Mouse (Mus musculus) hindbrain, embryonic 14.5 days (tissue): ENCODE data around the gene Olfr1386. TPM values are rescaled to one million over a fixed set of nuclear protein-coding genes. Genes with fewer than 3 reads are reported as not detected.

Experiments
- ATAC-seq: fragments of 200-750 bp; cut with Nextera tagmentation; 2 replicates; pipeline ENCODE4 v1.8.0; 2017; ENCODE audit warnings: moderate number of reproducible peaks, mild to moderate bottlenecking, moderate TSS enrichment, moderate library complexity; ENCODE audit not compliant: low FRiP score
- DNase-seq: peaks from one replicate; pipeline ENCODE4 v3.0.0-alpha.2; 2015; ENCODE audit warnings: low spot score
- H3K27ac ChIP-seq: fragments of 300-500 bp; sonication (generic); 2 replicates; pipeline ENCODE4 v1.5.1; 2014; ENCODE audit warnings: mild to moderate bottlenecking, moderate library complexity
- H3K27me3 ChIP-seq: fragments of 300-500 bp; sonication (generic); 2 replicates; pipeline ENCODE4 v1.6.1; 2014; ENCODE audit warnings: mild to moderate bottlenecking, low read length, mixed read lengths; ENCODE audit not compliant: control insufficient read depth, insufficient read depth
- H3K36me3 ChIP-seq: fragments of 300-500 bp; sonication (generic); replicated peaks from 2 replicates; pipeline ENCODE4 v1.6.1; 2014; ENCODE audit not compliant: control insufficient read depth, insufficient read depth
- H3K4me1 ChIP-seq: fragments of 300-500 bp; sonication (generic); replicated peaks from 2 replicates; pipeline ENCODE4 v1.6.1; 2014; ENCODE audit warnings: antibody characterized with exemption, low read length, mixed read lengths; ENCODE audit not compliant: control insufficient read depth, insufficient read depth
- H3K4me2 ChIP-seq: fragments of 300-500 bp; sonication (generic); replicated peaks from 2 replicates; pipeline ENCODE4 v1.6.1; 2014; ENCODE audit warnings: mild to moderate bottlenecking, moderate library complexity
- H3K4me3 ChIP-seq: fragments of 300-500 bp; sonication (generic); replicated peaks from 2 replicates; pipeline ENCODE4 v1.5.1; 2014; ENCODE audit warnings: mild to moderate bottlenecking, low read length
- H3K9ac ChIP-seq: fragments of 300-500 bp; sonication (generic); 2 replicates; pipeline ENCODE4 v1.6.1; 2014
- H3K9me3 ChIP-seq: fragments of 300-500 bp; sonication (generic); 2 replicates; pipeline ENCODE4 v1.6.1; 2016; ENCODE audit warnings: low read length; ENCODE audit not compliant: control insufficient read depth
- polyA plus RNA-seq: library from polyadenylated mRNA; unstranded; fragments of >200 nt; fragmentation: Nextera tagmentation; extraction: Ambion mirVana; gene quantifications from 2 replicates; pipeline ENCODE4 v1.2.1, GENCODE M21; 2014

Olfr1386 gene
- polyA plus RNA-seq, 1 experiment from 2014 or later = not detected

DNA sequence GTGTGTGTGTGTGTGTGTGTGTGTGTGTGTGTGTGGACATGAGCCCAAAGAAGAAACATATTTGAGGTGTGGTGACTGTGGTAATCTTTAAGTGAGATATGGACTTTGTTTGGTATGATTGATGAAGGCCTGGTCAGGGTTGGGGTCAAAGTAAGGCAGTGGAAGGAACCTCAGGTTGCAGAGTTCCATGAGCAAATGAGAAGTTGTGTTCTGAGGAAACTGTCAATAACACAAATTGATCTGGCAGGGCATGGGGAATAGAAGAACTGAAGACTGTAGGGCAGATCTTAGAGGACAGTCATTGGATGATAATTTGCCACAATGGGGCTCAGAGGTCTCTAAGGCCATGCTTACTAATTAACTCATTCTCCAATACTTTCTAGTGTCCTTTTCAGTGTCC, 54.5 kb downstream of the Olfr1386 start, which contains the start of gene Olfr1383:
TSS of gene Olfr1383 (plus strand) at position 301 of the 400 bp plus-strand sequence.
- H3K4me1 ChIP-seq = no peaks in the 10 kb centered on the region
- DNase-seq (no peak), ATAC-seq (no peak)
- H3K9me3 ChIP-seq = no peaks in the 10 kb centered on the region
- H3K27me3 ChIP-seq = no peaks in the 10 kb centered on the region
- H3K4me3 ChIP-seq = no peak within 1 kb of the TSS
- H3K27ac ChIP-seq = no peak within 1 kb of the TSS
- H3K4me2 ChIP-seq = no peak within 1 kb of the TSS
- no peaks in the 10 kb centered on the region for H3K36me3 ChIP-seq
- H3K9ac ChIP-seq = no peak within 1 kb of the TSS

Other genes with a start within 250 kb of the Olfr1386 start
- gene Mgat1, start 220.9 kb upstream of the Olfr1386 start, polyA plus RNA-seq = 31.0 and 31.1 TPM in 2 replicates
- not detected in 2 replicates for gene Olfr1393, start 186.7 kb upstream of the Olfr1386 start, polyA plus RNA-seq
- gene Olfr1392, start 179.8 kb upstream of the Olfr1386 start, polyA plus RNA-seq = not detected in 2 replicates
- gene Olfr10, start 160.3 kb upstream of the Olfr1386 start, polyA plus RNA-seq = 0.07 TPM in 1 of 2 replicates, not detected in the other
- not detected in 2 replicates for gene Olfr1391, start 142.3 kb upstream of the Olfr1386 start, polyA plus RNA-seq
- not detected in 2 replicates for gene Olfr1390, start 129.9 kb upstream of the Olfr1386 start, polyA plus RNA-seq
- not detected in 2 replicates for gene Olfr1389, start 42.0 kb upstream of the Olfr1386 start, polyA plus RNA-seq
- gene Olfr1388, start 28.4 kb upstream of the Olfr1386 start, polyA plus RNA-seq = 0.07 TPM in 1 of 2 replicates, not detected in the other
- not detected in 2 replicates for gene Olfr1387, start 9.7 kb upstream of the Olfr1386 start, polyA plus RNA-seq
- not detected in 2 replicates for gene Olfr1385, start 24.0 kb downstream of the Olfr1386 start, polyA plus RNA-seq
- gene Olfr1384, start 41.7 kb downstream of the Olfr1386 start, polyA plus RNA-seq = not detected in 2 replicates
- gene Olfr1383, start 54.6 kb downstream of the Olfr1386 start, polyA plus RNA-seq = not detected in 2 replicates
- not detected in 2 replicates for gene Olfr1382, start 63.2 kb downstream of the Olfr1386 start, polyA plus RNA-seq
- not detected in 2 replicates for gene Olfr1381, start 78.4 kb downstream of the Olfr1386 start, polyA plus RNA-seq
- not detected in 2 replicates for gene Olfr1380, start 91.8 kb downstream of the Olfr1386 start, polyA plus RNA-seq
- gene Flt4, start 144.2 kb downstream of the Olfr1386 start, polyA plus RNA-seq = 2.2 and 2.8 TPM in 2 replicates
- not detected in 2 replicates for gene Scgb3a1, start 198.6 kb downstream of the Olfr1386 start, polyA plus RNA-seq
- gene Cnot6, start 247.7 kb downstream of the Olfr1386 start, polyA plus RNA-seq = 40.1 and 42.1 TPM in 2 replicates